Mouse (Mus musculus) liver, adult 2 months (tissue): Measurements from ENCODE around the gene Bbs10. TPM values are rescaled to one million over a fixed set of nuclear protein-coding genes. Genes with fewer than 3 reads are reported as not detected.
A peak's percentile ranks its signal among the peaks of the same experiment; 100 is the strongest.

Experiments
- DNase-seq: peaks from one replicate; pipeline ENCODE4 v3.0.0-alpha.2; 2011; ENCODE audit warnings: low read depth, low spot score; ENCODE audit errors: extremely low read depth
- H3K27ac ChIP-seq: fragments of 200-500 bp; replicated peaks from 2 replicates; pipeline ENCODE4 v1.5.1; 2012; ENCODE audit warnings: low read depth, mild to moderate bottlenecking, control low read depth, inconsistent platforms, low read length; ENCODE audit not compliant: insufficient read depth
- H3K27me3 ChIP-seq: fragments of 200-500 bp; 2 replicates; pipeline ENCODE4 v1.6.1; 2012; ENCODE audit warnings: mild to moderate bottlenecking, moderate library complexity, low read length, inconsistent platforms; ENCODE audit not compliant: control insufficient read depth, insufficient read depth
- H3K36me3 ChIP-seq: fragments of 200-500 bp; 2 replicates; pipeline ENCODE4 v1.6.1; 2012; ENCODE audit warnings: low read length, inconsistent platforms; ENCODE audit not compliant: control insufficient read depth, insufficient read depth
- H3K4me1 ChIP-seq: fragments of 200-500 bp; 2 replicates; pipeline ENCODE4 v1.6.1; 2011; ENCODE audit warnings: low read length; ENCODE audit not compliant: control insufficient read depth, insufficient read depth
- H3K4me3 ChIP-seq: fragments of 200-500 bp; 2 replicates; pipeline ENCODE4 v1.5.1; 2011; ENCODE audit warnings: low read depth, mild to moderate bottlenecking, control low read depth, low read length, moderate library complexity; ENCODE audit not compliant: insufficient read depth
- H3K79me2 ChIP-seq: fragments of 200-500 bp; 2 replicates; pipeline ENCODE4 v1.6.1; 2012; ENCODE audit warnings: inconsistent platforms, mild to moderate bottlenecking, low read length, moderate library complexity; ENCODE audit not compliant: control insufficient read depth, insufficient read depth
- H3K9ac ChIP-seq: fragments of 200-500 bp; 2 replicates; pipeline ENCODE4 v1.6.1; 2012; ENCODE audit warnings: low read depth, mild to moderate bottlenecking, control low read depth, inconsistent platforms, low read length
- CTCF ChIP-seq: fragments of 200-500 bp; IDR thresholded peaks from 2 replicates; pipeline ENCODE4 v1.5.1; 2011; ENCODE audit warnings: low read depth, low read length, control low read depth
- POLR2A ChIP-seq: fragments of 200-500 bp; IDR thresholded peaks from 2 replicates; pipeline ENCODE4 v1.6.1; 2011; ENCODE audit warnings: low read length, control low read depth; ENCODE audit not compliant: insufficient read depth; ENCODE audit errors: extremely low read depth
- WGBS: fragments of 180-500 bp; shearing (Covaris S2); methylation state at CpG from one replicate; pipeline ENCODE4 v1.1.7; 2018; 5-methylcytosine and 5-hydroxymethylcytosine counted together
- polyA plus RNA-seq: library from polyadenylated mRNA; depleted of rRNA; stranded (reverse); fragments of >200 nt; gene quantifications from 2 replicates; pipeline ENCODE4 v1.2.3, GENCODE M21; 2012
- total RNA-seq: library from RNA; depleted of rRNA; stranded (reverse); fragments of >200 nt; gene quantifications from 2 replicates; pipeline ENCODE4 v1.2.3, GENCODE M21; 2014

Gene Bbs10
- total and polyA plus RNA-seq, 2 experiments, result 1.6 to 6.2 TPM

GRCm38 (mm10) chr10:111314636-111315395, 16.3 kb downstream of the Bbs10 start:
- no peak overlapping the region; the same call in 1 of the 2 replicates for H3K27ac ChIP-seq
- DNase-seq, result peak; percentile 63
- H3K4me3 ChIP-seq, result no peak overlapping the region
- 66% methylated on average over 10 of the region's 10 CpGs for WGBS
- TF ChIP-seq POLR2A (no peak), CTCF (no peak)
- H3K27me3 ChIP-seq, result no peaks in the 10 kb centered on the region
- H3K9ac ChIP-seq, result no peak overlapping the region
- H3K36me3 ChIP-seq, result no peaks in the 10 kb centered on the region
- peaks cover 4% of the 10 kb centered on the region; the same call in 1 of the 2 replicates for H3K4me1 ChIP-seq
- H3K79me2 ChIP-seq, result no peaks in the 10 kb centered on the region

GRCm38 (mm10) chr10:111315940-111316339, 17.5 kb downstream of the Bbs10 start:
- Histone ChIP-seq H3K27me3 (no peaks in the 10 kb centered on the region), H3K27ac (no peak overlapping the region), H3K36me3 (no peaks in the 10 kb centered on the region), H3K79me2 (no peaks in the 10 kb centered on the region), H3K4me1 (peaks cover 4% of the 10 kb centered on the region; the same call in 1 of the 2 replicates), H3K9ac (no peak overlapping the region), H3K4me3 (no peak overlapping the region)
- no peak for TF ChIP-seq POLR2A
- no peak for TF ChIP-seq CTCF
- WGBS, result 85% methylated on average over 3 of the region's 3 CpGs
- no peak for DNase-seq

- no peaks in the 10 kb centered on the region for H3K36me3 ChIP-seq
- H3K27me3 ChIP-seq, result no peaks in the 10 kb centered on the region
- H3K27ac ChIP-seq, result no peak overlapping the region
- H3K4me3 ChIP-seq, result no peak overlapping the region
- no peaks in the 10 kb centered on the region for H3K79me2 ChIP-seq
- 91% methylated on average over 3 of the region's 3 CpGs for WGBS
- no peak for DNase-seq
- no peak overlapping the region for H3K9ac ChIP-seq
- no peak for TF ChIP-seq CTCF
- no peak for TF ChIP-seq POLR2A
- H3K4me1 ChIP-seq, result peaks cover 4% of the 10 kb centered on the region; the same call in 1 of the 2 replicates
These were observed 19.5 kb downstream of the Bbs10 start for GRCm38 (mm10) chr10:111318021-111318420.

- DNase-seq, result no peak
- Histone ChIP-seq H3K36me3 (no peaks in the 10 kb centered on the region), H3K79me2 (no peaks in the 10 kb centered on the region), H3K4me1 (peaks cover 4% of the 10 kb centered on the region; the same call in 1 of the 2 replicates), H3K9ac (no peak overlapping the region), H3K4me3 (no peak overlapping the region), H3K27me3 (no peaks in the 10 kb centered on the region), H3K27ac (no peak overlapping the region)
- no peak for TF ChIP-seq POLR2A
- TF ChIP-seq CTCF, result no peak
- 88% methylated on average over 9 of the region's 9 CpGs for WGBS
These were observed 20.5 kb downstream of the Bbs10 start for GRCm38 (mm10) chr10:111318805-111319500.

GRCm38 (mm10) chr10:111320579-111320978, 22.1 kb downstream of the Bbs10 start:
- Histone ChIP-seq H3K79me2 (no peaks in the 10 kb centered on the region), H3K36me3 (no peaks in the 10 kb centered on the region), H3K4me3 (no peak overlapping the region), H3K27me3 (no peaks in the 10 kb centered on the region), H3K9ac (no peak overlapping the region), H3K4me1 (no peaks in the 10 kb centered on the region), H3K27ac (no peak overlapping the region)
- DNase-seq, result no peak
- TF ChIP-seq CTCF, result no peak
- no peak for TF ChIP-seq POLR2A

- whole genome bisulfite sequencing, result 58% methylated on average over 4 of the region's 4 CpGs
- peak; percentile 67 for DNase-seq
- Histone ChIP-seq H3K27me3 (no peaks in the 10 kb centered on the region), H3K4me1 (peaks cover 21% of the 10 kb centered on the region), H3K79me2 (no peaks in the 10 kb centered on the region), H3K36me3 (no peaks in the 10 kb centered on the region), H3K27ac (peak overlapping the region; percentile 56; the same call in 1 of the 2 replicates), H3K4me3 (no peak overlapping the region), H3K9ac (no peak overlapping the region)
- TF ChIP-seq CTCF (no peak), POLR2A (no peak)
These were observed 29.5 kb downstream of the Bbs10 start for GRCm38 (mm10) chr10:111327957-111328356.
